Mouse (Mus musculus) midbrain, embryonic 14.5 days (tissue): ENCODE measurements around the gene Hist1h2be. TPM values are rescaled to one million over a fixed set of nuclear protein-coding genes. Genes with fewer than 3 reads are reported as not detected.
"Not testable (repeated sequence)": the region's sequence is repeated elsewhere in the genome, so short reads cannot be mapped to it uniquely, and the experiment has no call there.

ENCODE experiments used
- ATAC-seq: fragments of 200-750 bp; cut with Nextera tagmentation; 2 replicates; pipeline ENCODE4 v1.8.0; 2017; ENCODE audit warnings: moderate number of reproducible peaks, moderate library complexity; ENCODE audit not compliant: low FRiP score, low TSS enrichment
- DNase-seq: peaks from one replicate; pipeline ENCODE4 v3.0.0-alpha.2; 2015
- H3K27ac ChIP-seq: fragments of 300-500 bp; sonication (generic); replicated peaks from 2 replicates; pipeline ENCODE4 v1.5.1; 2014; ENCODE audit warnings: mild to moderate bottlenecking, low read depth, low read length, moderate library complexity
- H3K27me3 ChIP-seq: fragments of 300-500 bp; sonication (generic); 2 replicates; pipeline ENCODE4 v1.6.1; 2014; ENCODE audit warnings: low read length, control low read depth, mixed read lengths; ENCODE audit not compliant: control insufficient read depth, insufficient read depth
- H3K36me3 ChIP-seq: fragments of 300-500 bp; sonication (generic); 2 replicates; pipeline ENCODE4 v1.6.1; 2014; ENCODE audit warnings: low read length, control low read depth; ENCODE audit not compliant: control insufficient read depth, insufficient read depth
- H3K4me1 ChIP-seq: fragments of 300-500 bp; sonication (generic); 2 replicates; pipeline ENCODE4 v1.6.1; 2014; ENCODE audit warnings: mild to moderate bottlenecking, antibody characterized with exemption, low read length, control low read depth; ENCODE audit not compliant: control insufficient read depth, insufficient read depth
- H3K4me2 ChIP-seq: fragments of 300-500 bp; sonication (generic); 2 replicates; pipeline ENCODE4 v1.6.1; 2014; ENCODE audit warnings: mild to moderate bottlenecking, low read length, moderate library complexity
- H3K4me3 ChIP-seq: fragments of 300-500 bp; sonication (generic); replicated peaks from 2 replicates; pipeline ENCODE4 v1.5.1; 2014; ENCODE audit warnings: low read depth, low read length
- H3K9ac ChIP-seq: fragments of 300-500 bp; sonication (generic); replicated peaks from 2 replicates; pipeline ENCODE4 v1.6.1; 2014; ENCODE audit warnings: mild to moderate bottlenecking, low read length, moderate library complexity
- H3K9me3 ChIP-seq: fragments of 300-500 bp; sonication (generic); 2 replicates; pipeline ENCODE4 v1.6.1; 2016; ENCODE audit warnings: low read length, control low read depth, mixed read lengths; ENCODE audit not compliant: control insufficient read depth
- WGBS: fragments of 180-500 bp; shearing (Covaris S2); extraction: QIAGEN DNeasy Blood & Tissue Kit; methylation state at CpG from one replicate; pipeline ENCODE4 v1.1.7; 2014; 5-methylcytosine and 5-hydroxymethylcytosine counted together
- polyA plus RNA-seq: library from polyadenylated mRNA; unstranded; fragments of >200 nt; fragmentation: Nextera tagmentation; extraction: Ambion mirVana; gene quantifications from 2 replicates; pipeline ENCODE4 v1.2.1, GENCODE M21; 2014

The Hist1h2be gene
- polyA plus RNA-seq, 1 experiment from 2014 or later, result 1.4 TPM

DNA sequence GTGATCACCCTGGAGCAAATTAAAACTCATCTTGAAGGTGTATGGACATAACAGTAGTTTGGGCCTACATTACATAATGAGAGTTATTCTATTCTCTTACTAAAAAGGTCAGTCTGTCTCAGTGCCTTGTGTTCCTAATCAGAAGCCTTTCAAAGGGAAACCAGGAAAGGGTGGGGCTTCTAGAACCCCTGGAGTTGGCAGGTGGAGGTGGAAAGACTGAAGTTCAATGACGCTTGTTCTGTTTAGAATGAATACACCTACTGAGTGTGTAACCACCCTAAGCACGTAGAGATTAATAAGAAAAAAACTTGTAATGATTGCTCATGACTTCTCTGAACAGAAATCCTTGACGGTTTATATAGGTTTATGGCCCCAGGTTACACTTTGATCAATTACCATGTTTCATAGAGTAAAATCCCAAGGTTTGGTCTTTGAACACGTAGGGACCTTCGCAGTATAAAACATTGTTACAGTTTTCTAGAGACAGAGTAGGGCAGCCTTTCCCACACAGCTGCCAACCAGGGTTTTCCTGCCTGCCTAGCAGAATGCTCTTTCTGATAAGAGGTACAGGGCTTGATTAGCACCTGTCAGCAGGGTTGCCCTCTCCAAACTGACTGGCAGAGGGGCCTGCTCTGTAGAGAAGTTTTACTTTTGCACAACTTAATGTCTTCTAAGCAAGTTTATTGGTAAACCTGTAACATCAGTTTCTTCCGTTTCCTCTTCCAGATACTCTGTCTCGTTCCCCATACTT lies 25.1 kb downstream of the Hist1h2be start:
- no peak overlapping the region for H3K4me2 ChIP-seq
- no peak overlapping the region for H3K9ac ChIP-seq
- H3K27ac ChIP-seq, result no peak overlapping the region
- no peaks in the 10 kb centered on the region for H3K27me3 ChIP-seq
- H3K4me1 ChIP-seq, result no peaks in the 10 kb centered on the region
- H3K36me3 ChIP-seq, result no peaks in the 10 kb centered on the region
- ATAC-seq (no peak), DNase-seq (no peak)
- H3K4me3 ChIP-seq, result no peak overlapping the region
- no peaks in the 10 kb centered on the region for H3K9me3 ChIP-seq
- WGBS, result 85% methylated on average over 7 of the region's 7 CpGs

- H3K9ac ChIP-seq, result no peak overlapping the region
- ATAC-seq, result no peak
- H3K27ac ChIP-seq, result no peak overlapping the region
- no peak overlapping the region for H3K4me3 ChIP-seq
- no peaks in the 10 kb centered on the region for H3K4me1 ChIP-seq
- no peak overlapping the region for H3K4me2 ChIP-seq
- no peaks in the 10 kb centered on the region for H3K27me3 ChIP-seq
- no peaks in the 10 kb centered on the region for H3K36me3 ChIP-seq
- WGBS, result 88% methylated on average over 2 of the region's 2 CpGs
- DNase-seq, result no peak
- H3K9me3 ChIP-seq, result no peaks in the 10 kb centered on the region
These were observed 25.7 kb downstream of the Hist1h2be start for GRCm38 (mm10) chr13:23595185-23595584.

GRCm38 (mm10) chr13:23593051-23593770 lies 27.7 kb downstream of the Hist1h2be start:
- ATAC-seq (no peak), DNase-seq (no peak)
- no peaks in the 10 kb centered on the region for H3K36me3 ChIP-seq
- no peak overlapping the region for H3K4me3 ChIP-seq
- H3K9ac ChIP-seq, result no peak overlapping the region
- H3K27me3 ChIP-seq, result no peaks in the 10 kb centered on the region
- H3K4me2 ChIP-seq, result no peak overlapping the region
- no peaks in the 10 kb centered on the region for H3K4me1 ChIP-seq
- H3K9me3 ChIP-seq, result no peaks in the 10 kb centered on the region
- WGBS, result 86% methylated on average over 5 of the region's 5 CpGs
- H3K27ac ChIP-seq, result no peak overlapping the region

GRCm38 (mm10) chr13:23592614-23593013 lies 28.3 kb downstream of the Hist1h2be start:
- no peak overlapping the region for H3K9ac ChIP-seq
- no peaks in the 10 kb centered on the region for H3K4me1 ChIP-seq
- H3K27ac ChIP-seq, result no peak overlapping the region
- no peaks in the 10 kb centered on the region for H3K27me3 ChIP-seq
- 89% methylated on average over 7 of the region's 7 CpGs for WGBS
- no peak overlapping the region for H3K4me3 ChIP-seq
- ATAC-seq (no peak), DNase-seq (no peak)
- H3K9me3 ChIP-seq, result no peaks in the 10 kb centered on the region
- H3K4me2 ChIP-seq, result no peak overlapping the region
- no peaks in the 10 kb centered on the region for H3K36me3 ChIP-seq

DNA sequence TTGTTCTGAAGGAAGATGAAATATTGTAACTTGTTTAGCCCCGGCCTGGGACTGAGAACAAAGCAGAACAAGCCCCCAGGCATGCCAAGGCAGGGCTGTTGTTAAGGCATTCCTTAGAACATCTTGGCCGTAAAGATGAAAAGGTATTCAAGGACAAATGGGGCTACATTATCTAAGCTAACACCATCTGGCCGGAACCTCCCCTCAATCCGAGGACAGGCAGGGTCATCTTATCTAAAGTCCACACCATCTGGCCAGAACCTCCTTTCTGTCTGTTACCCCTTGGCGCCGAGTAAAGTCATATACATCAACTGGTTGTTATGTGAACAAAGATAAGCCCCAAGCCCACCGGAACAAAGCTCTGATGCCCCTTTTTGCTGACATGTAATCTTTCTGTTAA lies 29.0 kb downstream of the Hist1h2be start:
- not testable (repeated sequence) for DNase-seq, H3K27me3 ChIP-seq, H3K4me3 ChIP-seq, H3K27ac ChIP-seq, H3K36me3 ChIP-seq, ATAC-seq, H3K4me2 ChIP-seq, H3K4me1 ChIP-seq, H3K9me3 ChIP-seq, H3K9ac ChIP-seq
- 97% methylated on average over 7 of the region's 7 CpGs for WGBS

DNA sequence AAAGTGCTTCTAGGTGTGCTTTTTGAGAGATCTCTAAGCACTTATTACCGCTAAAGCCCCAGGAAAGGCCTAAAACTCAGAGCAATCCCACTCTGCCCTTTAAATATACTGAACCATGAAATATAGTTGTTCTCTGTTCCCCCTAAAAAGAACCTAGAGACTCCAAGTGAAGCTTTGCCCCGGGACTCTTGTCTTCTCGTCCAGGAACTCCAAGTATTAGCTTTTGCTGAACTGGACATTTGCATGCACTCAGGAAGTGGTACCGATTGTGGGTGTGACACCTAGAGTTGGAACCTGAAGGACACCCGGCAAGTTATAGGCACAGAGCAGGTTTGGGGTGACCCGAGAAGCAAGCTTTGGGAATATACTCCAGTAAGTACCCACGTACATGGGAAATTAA lies 29.7 kb downstream of the Hist1h2be start:
- H3K4me1 ChIP-seq, result no peaks in the 10 kb centered on the region; the same call in 1 of the 2 replicates
- H3K9me3 ChIP-seq, result no peaks in the 10 kb centered on the region
- H3K4me3 ChIP-seq, result no peak overlapping the region
- no peaks in the 10 kb centered on the region for H3K36me3 ChIP-seq
- no peak for DNase-seq
- no peak for ATAC-seq
- no peak overlapping the region for H3K27ac ChIP-seq
- H3K4me2 ChIP-seq, result no peak overlapping the region
- H3K9ac ChIP-seq, result no peak overlapping the region
- H3K27me3 ChIP-seq, result no peaks in the 10 kb centered on the region
- WGBS, result 93% methylated on average over 7 of the region's 7 CpGs

GRCm38 (mm10) chr13:23586940-23587225 lies 34.0 kb downstream of the Hist1h2be start:
- Histone ChIP-seq H3K27ac (0 out of 2 replicates have a peak overlapping the region, but pooled peaks have one; percentile 23), H3K9ac (no peak overlapping the region; the same call in 1 of the 2 replicates), H3K4me3 (peak overlapping the region; percentile 51), H3K4me1 (peaks cover 13% of the 10 kb centered on the region), H3K9me3 (no peaks in the 10 kb centered on the region), H3K4me2 (peak overlapping the region; percentile 90), H3K36me3 (no peaks in the 10 kb centered on the region), H3K27me3 (no peaks in the 10 kb centered on the region)
- WGBS, result 2% methylated on average over 1 of the region's 1 CpGs
- DNase-seq, result no peak
- no peak for ATAC-seq

DNA sequence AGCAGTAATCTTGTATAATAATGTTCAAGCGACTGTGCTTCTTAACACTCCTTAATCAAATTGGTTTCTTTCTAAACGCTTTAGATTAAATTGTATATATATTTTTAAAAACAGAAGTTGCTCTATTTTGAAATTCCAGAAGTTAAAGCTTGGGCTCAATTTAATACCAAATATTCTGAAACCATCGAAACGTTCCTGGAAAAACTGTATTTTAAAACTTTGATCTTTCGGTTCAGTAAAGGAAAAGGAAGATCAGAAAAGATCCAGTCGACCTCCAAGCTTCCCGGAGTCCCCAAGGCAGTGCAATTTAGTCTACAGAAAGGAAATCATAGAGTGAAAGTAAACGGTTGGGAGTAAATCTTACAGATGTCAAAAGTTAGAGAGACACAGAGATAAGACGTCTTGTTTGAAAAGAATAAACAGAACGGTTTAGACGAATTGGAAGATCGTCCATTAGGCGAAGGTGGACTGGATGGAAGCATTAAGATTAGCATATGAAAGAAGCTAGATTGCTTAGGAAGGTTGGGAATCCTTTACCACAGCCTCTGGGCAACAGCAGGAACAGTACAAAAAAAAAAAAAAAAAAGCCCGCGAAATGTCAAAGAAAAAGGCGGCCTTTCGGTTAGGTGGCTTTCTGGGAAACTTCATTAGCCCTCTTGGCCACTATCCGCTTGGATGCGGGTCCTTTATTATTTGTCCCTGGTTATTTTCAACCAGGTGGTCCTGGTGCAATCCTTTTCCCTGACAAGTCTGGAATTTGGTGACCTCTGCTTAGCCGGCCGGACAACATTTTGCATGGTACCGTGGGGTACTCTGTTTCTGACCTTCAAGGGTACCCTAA lies 34.6 kb downstream of the Hist1h2be start:
- WGBS, result under 1% methylated on average over 22 of the region's 22 CpGs
- DNase-seq (peak; percentile 34), ATAC-seq (no peak)
- Histone ChIP-seq H3K36me3 (no peaks in the 10 kb centered on the region), H3K4me2 (peak overlapping the region; percentile 90), H3K4me3 (peak overlapping the region; percentile 51), H3K9ac (no peak overlapping the region; the same call in 1 of the 2 replicates), H3K4me1 (peaks cover 16% of the 10 kb centered on the region), H3K27me3 (no peaks in the 10 kb centered on the region), H3K9me3 (no peaks in the 10 kb centered on the region), H3K27ac (peak overlapping the region; percentile 23; the same call in 1 of the 2 replicates)
